Mouse (Mus musculus) olfactory bulb, adult 2 months (tissue): ENCODE results near the gene H2-DMb1.

Experiments used
- CTCF ChIP-seq: fragments of 200-500 bp; IDR thresholded peaks from 2 replicates; pipeline ENCODE4 v1.5.1; 2012; ENCODE audit warnings: low read depth, mild to moderate bottlenecking, low read length, moderate library complexity; ENCODE audit not compliant: insufficient read depth
- POLR2A ChIP-seq: fragments of 200-500 bp; IDR thresholded peaks from 2 replicates; pipeline ENCODE4 v1.6.1; 2012; ENCODE audit warnings: mild to moderate bottlenecking, low read depth, low read length, moderate library complexity; ENCODE audit not compliant: insufficient read depth

DNA sequence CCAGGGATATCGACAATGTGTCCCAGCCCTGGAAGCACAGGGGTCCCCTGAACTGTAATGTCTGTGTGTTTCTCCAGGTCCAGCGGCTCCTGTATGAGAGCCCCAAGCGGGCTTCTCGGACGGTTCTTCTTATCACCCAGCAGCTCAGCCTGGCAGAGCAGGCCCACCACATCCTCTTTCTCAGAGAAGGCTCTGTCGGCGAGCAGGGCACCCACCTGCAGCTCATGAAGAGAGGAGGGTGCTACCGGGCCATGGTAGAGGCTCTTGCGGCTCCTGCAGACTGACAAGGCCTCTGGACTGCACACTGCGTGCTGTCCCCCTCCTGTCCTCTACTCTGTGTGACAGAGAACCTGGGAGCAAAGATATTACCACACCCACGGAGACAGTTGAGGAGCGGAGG lies 43.6 kb downstream of the H2-DMb1 start:
- TF ChIP-seq POLR2A = no peak
- no peak for TF ChIP-seq CTCF
